Mouse (Mus musculus): ENCODE results near the gene Gm26920. TPM values are rescaled to one million over a fixed set of nuclear protein-coding genes. Genes with fewer than 3 reads are reported as not detected.

The Gm26920 gene
- total RNA-seq, 1 experiment from 2014 or later, result not detected

DNA sequence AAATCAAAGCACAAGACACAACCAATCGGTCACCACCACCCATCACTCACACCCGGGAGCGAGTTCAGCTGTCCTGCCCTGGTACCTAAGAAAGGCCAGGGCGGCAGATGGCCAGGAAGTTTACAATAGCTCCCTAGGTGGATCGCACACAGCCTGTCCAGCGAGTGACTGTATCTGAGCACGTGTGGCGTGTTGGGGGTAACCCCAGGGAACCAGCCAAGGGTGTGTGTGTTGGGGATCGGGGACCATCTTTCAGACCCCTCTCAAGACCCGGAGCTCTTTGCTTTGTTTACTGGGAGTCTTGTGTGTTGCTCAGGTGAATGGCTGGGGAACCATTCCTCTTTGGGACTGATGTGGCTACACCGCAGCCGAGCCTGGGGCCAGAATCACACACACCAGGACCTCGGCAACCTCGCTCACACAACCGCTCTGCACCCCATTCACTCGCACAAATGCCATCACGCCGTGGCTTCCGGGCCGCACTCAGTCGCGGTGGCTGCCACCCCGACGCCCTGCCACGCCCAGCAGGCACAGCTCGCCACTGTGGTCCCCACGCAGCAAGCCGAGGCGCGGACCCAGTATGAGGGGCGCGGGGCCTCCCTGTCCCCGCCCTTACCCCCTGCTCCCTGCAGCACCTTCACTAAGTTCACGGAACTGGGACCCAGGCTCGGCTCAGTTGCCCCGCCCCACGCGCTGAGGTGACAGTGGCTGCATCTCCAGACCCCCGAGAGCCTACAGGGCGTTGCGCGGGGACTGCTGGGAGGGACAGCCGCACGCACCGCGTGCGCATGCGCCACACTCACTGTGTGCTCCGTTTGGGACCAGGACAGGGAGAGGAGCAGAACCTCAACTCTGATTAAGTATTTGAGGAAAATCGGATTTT, 17.8 kb downstream of the Gm26920 start, which contains the start of gene Zfp82:
Gene Zfp82 (minus strand): TSS at position 755 of the 883 bp plus-strand sequence.
- peak; percentile 92 to 95 for ATAC-seq (replicated peaks in 1 of 2; ENCODE audit: insufficient read depth in 1 of 2, low FRiP score in 2 of 2, low TSS enrichment in 1 of 2, low read depth in 1 of 2, poor library complexity in 2 of 2, severe bottlenecking in 2 of 2)

DNA sequence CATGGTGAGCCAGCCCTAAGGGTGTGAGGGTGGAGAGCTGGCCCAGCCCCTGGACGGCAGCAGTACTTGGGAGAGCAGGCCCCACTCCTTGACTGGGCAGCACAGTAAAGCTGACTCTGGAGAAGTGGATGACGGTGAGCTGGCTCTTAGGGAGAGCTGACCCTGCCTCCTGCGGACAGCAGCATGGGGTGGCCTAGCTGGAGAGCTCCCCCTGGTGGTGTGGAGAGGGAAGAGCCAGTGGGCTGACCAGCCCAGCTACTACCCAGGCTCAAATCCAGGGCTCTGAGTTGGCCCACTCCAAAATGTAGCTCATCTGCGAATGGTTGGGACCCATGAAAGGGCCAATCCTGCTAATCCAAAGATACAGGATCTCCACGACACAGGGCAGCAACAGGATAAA, 25.6 kb downstream of the Gm26920 start:
- ATAC-seq (replicated peaks in 1 of 2; ENCODE audit: insufficient read depth in 1 of 2, low FRiP score in 2 of 2, low TSS enrichment in 1 of 2, low read depth in 1 of 2, poor library complexity in 2 of 2, severe bottlenecking in 2 of 2), result no peak

- ATAC-seq (replicated peaks in 1 of 2; ENCODE audit: insufficient read depth in 1 of 2, low FRiP score in 2 of 2, low TSS enrichment in 1 of 2, low read depth in 1 of 2, poor library complexity in 2 of 2, severe bottlenecking in 2 of 2), result no peak
Measured at GRCm38 (mm10) chr7:30062478-30062877, 27.7 kb downstream of the Gm26920 start.

GRCm38 (mm10) chr7:30060341-30060740, 29.9 kb downstream of the Gm26920 start:
- no peak for ATAC-seq (replicated peaks in 1 of 2; ENCODE audit: insufficient read depth in 1 of 2, low FRiP score in 2 of 2, low TSS enrichment in 1 of 2, low read depth in 1 of 2, poor library complexity in 2 of 2, severe bottlenecking in 2 of 2)

DNA sequence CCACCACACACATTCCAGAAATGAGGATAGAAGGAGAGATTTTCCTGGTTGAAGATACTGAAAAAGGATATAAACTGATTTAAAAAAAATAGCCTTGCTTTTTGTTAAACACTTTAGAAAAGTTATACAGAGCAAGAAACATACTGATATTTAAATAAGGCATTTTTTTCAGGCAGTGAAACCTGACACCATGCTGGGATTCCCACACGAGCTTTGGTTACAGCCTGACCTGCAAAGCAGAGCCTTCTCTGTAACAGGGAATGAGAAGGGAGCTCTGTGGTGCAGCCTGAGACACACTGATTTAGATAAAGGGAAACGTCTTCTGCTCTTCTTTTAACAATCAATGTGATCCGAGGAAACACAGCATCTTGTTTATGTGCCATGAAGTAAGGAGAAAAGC, 36.6 kb downstream of the Gm26920 start:
- ATAC-seq (replicated peaks in 1 of 2; ENCODE audit: insufficient read depth in 1 of 2, low FRiP score in 2 of 2, low TSS enrichment in 1 of 2, low read depth in 1 of 2, poor library complexity in 2 of 2, severe bottlenecking in 2 of 2), result no peak

DNA sequence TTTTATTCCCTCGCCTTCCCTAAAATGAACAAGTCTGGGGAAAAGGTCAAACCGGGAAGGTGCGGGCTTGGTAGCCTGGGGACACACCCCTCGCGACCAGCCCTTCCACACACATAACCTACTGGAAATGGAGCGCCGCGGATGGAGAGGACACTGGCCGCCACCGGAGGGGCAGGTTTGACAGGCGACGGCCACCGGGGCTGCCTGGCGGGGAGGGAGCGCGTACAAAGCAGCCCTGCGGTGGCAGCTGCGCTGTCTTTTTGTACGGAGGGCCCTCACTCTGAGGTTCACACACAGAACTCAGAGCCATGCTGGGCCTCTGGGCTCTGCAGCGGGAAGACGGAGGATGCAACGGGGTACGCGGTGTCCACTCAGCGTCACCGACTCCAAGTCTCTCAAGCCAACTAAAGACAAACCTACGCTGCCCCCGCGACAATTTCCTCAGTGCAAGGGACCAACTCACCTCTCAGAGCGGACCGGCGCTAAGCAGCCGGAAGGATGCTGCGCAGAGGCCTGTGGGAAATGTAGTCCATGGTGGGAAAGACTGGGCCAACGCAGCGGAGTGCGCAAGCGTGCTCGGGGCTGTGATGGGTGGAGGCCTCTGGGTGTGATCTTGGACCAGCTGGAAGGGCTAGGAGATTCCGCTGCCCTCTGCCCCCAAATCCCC, 39.2 kb downstream of the Gm26920 start, which contains the start of gene Zfp14:
Gene Zfp14 (minus strand): TSS at position 499 of the 667 bp plus-strand sequence.
- ATAC-seq (replicated peaks in 1 of 2; ENCODE audit: insufficient read depth in 1 of 2, low FRiP score in 2 of 2, low TSS enrichment in 1 of 2, low read depth in 1 of 2, poor library complexity in 2 of 2, severe bottlenecking in 2 of 2), result peak; percentile 99

- ATAC-seq (replicated peaks in 1 of 2; ENCODE audit: insufficient read depth in 1 of 2, low FRiP score in 2 of 2, low TSS enrichment in 1 of 2, low read depth in 1 of 2, poor library complexity in 2 of 2, severe bottlenecking in 2 of 2), result no peak
Measured at GRCm38 (mm10) chr7:30048126-30048525, 42.1 kb downstream of the Gm26920 start.

DNA sequence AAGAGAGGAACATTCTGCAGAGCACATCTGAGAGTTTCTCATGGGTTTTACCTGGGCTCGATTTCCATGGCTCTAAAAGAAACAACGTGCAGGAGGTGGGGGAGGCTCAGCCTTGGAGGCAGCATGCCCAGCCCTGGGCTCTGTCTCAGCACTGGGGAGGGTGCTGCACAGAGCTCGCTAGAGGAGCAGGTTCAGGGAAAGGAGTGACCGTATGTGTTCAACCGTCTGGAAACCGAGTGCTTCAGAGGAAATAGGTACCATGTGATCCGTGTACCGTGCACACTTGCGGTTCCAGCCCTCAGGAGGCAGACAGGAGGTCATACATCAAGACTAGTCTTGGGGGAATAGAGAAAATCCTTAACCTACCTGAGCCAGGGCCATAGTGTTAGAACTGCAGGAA, 45.9 kb downstream of the Gm26920 start:
- peak; percentile 27 to 56; a peak in 2 of 4 replicates for ATAC-seq (replicated peaks in 1 of 2; ENCODE audit: insufficient read depth in 1 of 2, low FRiP score in 2 of 2, low TSS enrichment in 1 of 2, low read depth in 1 of 2, poor library complexity in 2 of 2, severe bottlenecking in 2 of 2)

DNA sequence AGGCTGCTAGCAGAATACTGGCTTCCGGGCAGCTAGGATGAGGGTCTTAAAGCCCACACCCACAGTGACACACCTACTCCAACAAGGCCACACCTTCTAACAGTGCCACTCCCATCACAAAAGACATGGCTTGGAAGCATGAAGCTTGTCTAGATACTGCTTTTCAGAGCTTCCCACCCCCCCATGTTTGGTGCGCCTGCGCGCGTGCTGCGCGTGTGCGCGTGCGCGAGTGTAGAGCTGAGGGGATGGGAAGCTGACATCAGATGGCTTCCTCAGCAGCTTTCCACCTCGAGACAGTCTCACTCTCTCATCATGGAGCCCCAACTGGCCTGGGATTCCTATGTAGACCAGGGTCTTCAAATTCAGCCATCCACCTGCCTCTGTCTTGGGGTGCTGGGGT, 55.9 kb downstream of the Gm26920 start:
- ATAC-seq (replicated peaks in 1 of 2; ENCODE audit: insufficient read depth in 1 of 2, low FRiP score in 2 of 2, low TSS enrichment in 1 of 2, low read depth in 1 of 2, poor library complexity in 2 of 2, severe bottlenecking in 2 of 2), result no peak

- no peak for ATAC-seq (replicated peaks in 1 of 2; ENCODE audit: insufficient read depth in 1 of 2, low FRiP score in 2 of 2, low TSS enrichment in 1 of 2, low read depth in 1 of 2, poor library complexity in 2 of 2, severe bottlenecking in 2 of 2)
Measured at GRCm38 (mm10) chr7:30031379-30031778, 58.8 kb downstream of the Gm26920 start.

- no peak for ATAC-seq (replicated peaks in 1 of 2; ENCODE audit: insufficient read depth in 1 of 2, low FRiP score in 2 of 2, low TSS enrichment in 1 of 2, low read depth in 1 of 2, poor library complexity in 2 of 2, severe bottlenecking in 2 of 2)
Measured at GRCm38 (mm10) chr7:30030677-30031076, 59.5 kb downstream of the Gm26920 start.

GRCm38 (mm10) chr7:30028572-30028971, 61.6 kb downstream of the Gm26920 start:
- ATAC-seq (replicated peaks in 1 of 2; ENCODE audit: insufficient read depth in 1 of 2, low FRiP score in 2 of 2, low TSS enrichment in 1 of 2, low read depth in 1 of 2, poor library complexity in 2 of 2, severe bottlenecking in 2 of 2), result no peak

DNA sequence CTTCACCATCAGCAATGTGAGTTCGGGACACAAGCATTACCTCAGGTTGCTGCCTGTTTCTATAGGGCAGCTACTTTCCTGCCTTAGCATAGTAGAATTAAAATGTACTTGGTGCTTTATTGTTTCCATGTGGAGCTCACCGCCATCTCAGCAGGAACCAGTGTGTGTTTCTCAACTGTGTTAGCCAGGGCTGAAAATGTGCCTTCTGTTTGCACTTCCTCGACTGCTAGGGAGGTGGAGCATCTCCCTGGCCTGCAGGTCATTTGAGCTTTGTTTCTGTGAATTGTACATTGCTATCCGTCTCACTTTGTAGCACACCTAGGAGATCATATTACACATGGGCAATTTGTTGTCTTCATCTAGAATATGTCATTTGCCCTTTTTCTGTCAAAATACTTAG, 62.9 kb downstream of the Gm26920 start:
- ATAC-seq (replicated peaks in 1 of 2; ENCODE audit: insufficient read depth in 1 of 2, low FRiP score in 2 of 2, low TSS enrichment in 1 of 2, low read depth in 1 of 2, poor library complexity in 2 of 2, severe bottlenecking in 2 of 2), result no peak

- ATAC-seq (replicated peaks in 1 of 2; ENCODE audit: insufficient read depth in 1 of 2, low FRiP score in 2 of 2, low TSS enrichment in 1 of 2, low read depth in 1 of 2, poor library complexity in 2 of 2, severe bottlenecking in 2 of 2), result no peak
Measured at GRCm38 (mm10) chr7:30025358-30025757, 64.9 kb downstream of the Gm26920 start.

GRCm38 (mm10) chr7:30023800-30024199, 66.4 kb downstream of the Gm26920 start:
- no peak for ATAC-seq (replicated peaks in 1 of 2; ENCODE audit: insufficient read depth in 1 of 2, low FRiP score in 2 of 2, low TSS enrichment in 1 of 2, low read depth in 1 of 2, poor library complexity in 2 of 2, severe bottlenecking in 2 of 2)

GRCm38 (mm10) chr7:30023324-30023723, 66.9 kb downstream of the Gm26920 start:
- ATAC-seq (replicated peaks in 1 of 2; ENCODE audit: insufficient read depth in 1 of 2, low FRiP score in 2 of 2, low TSS enrichment in 1 of 2, low read depth in 1 of 2, poor library complexity in 2 of 2, severe bottlenecking in 2 of 2), result no peak

GRCm38 (mm10) chr7:30019543-30019942, 70.7 kb downstream of the Gm26920 start:
- ATAC-seq (replicated peaks in 1 of 2; ENCODE audit: insufficient read depth in 1 of 2, low FRiP score in 2 of 2, low TSS enrichment in 1 of 2, low read depth in 1 of 2, poor library complexity in 2 of 2, severe bottlenecking in 2 of 2), result no peak

GRCm38 (mm10) chr7:30017226-30017625, 73.0 kb downstream of the Gm26920 start:
- ATAC-seq (replicated peaks in 1 of 2; ENCODE audit: insufficient read depth in 1 of 2, low FRiP score in 2 of 2, low TSS enrichment in 1 of 2, low read depth in 1 of 2, poor library complexity in 2 of 2, severe bottlenecking in 2 of 2), result no peak

Data from hematopoietic stem cell, adult 5-6 weeks (primary cell).